Mouse (Mus musculus) CH12.LX (cell line): ENCODE data around the gene Tbx10.

Experiments used
- BHLHE40 ChIP-seq: IDR thresholded peaks from 2 replicates; pipeline ENCODE4 v1.6.1; 2011; ENCODE audit warnings: mild to moderate bottlenecking, low read depth, low read length, improper control_type of control experiment
- CHD2 ChIP-seq: IDR thresholded peaks from 2 replicates; pipeline ENCODE4 v1.6.1; 2011; ENCODE audit warnings: low read length, improper control_type of control experiment
- CTCF ChIP-seq, 2 experiments: IDR thresholded peaks in 1 of 2; conservative IDR thresholded peaks in 1 of 2; 2 replicates each; pipeline ENCODE4 v1.5.1; 2011 to 2012; ENCODE audit warnings: low read depth in 2 of 2, low read length in 2 of 2, improper control_type of control experiment in 1 of 2, inconsistent platforms in 1 of 2, mild to moderate bottlenecking in 1 of 2, moderate library complexity in 1 of 2
- ELF1 ChIP-seq: IDR thresholded peaks from 2 replicates; pipeline ENCODE4 v1.6.1; 2014; ENCODE audit warnings: low read depth, mild to moderate bottlenecking, inconsistent platforms, low read length, improper control_type of control experiment
- GABPA ChIP-seq: IDR thresholded peaks from 2 replicates; pipeline ENCODE4 v1.6.1; 2012; ENCODE audit warnings: low read depth, low read length, improper control_type of control experiment, inconsistent platforms; ENCODE audit not compliant: insufficient replicate concordance
- HCFC1 ChIP-seq: IDR thresholded peaks from 2 replicates; pipeline ENCODE4 v1.6.1; 2012; ENCODE audit warnings: low read depth, mild to moderate bottlenecking, inconsistent platforms, low read length, improper control_type of control experiment
- JUN ChIP-seq: IDR thresholded peaks from 2 replicates; pipeline ENCODE4 v1.6.1; 2011; ENCODE audit warnings: low read depth, mild to moderate bottlenecking, low read length, improper control_type of control experiment, moderate library complexity; ENCODE audit not compliant: insufficient read depth
- KAT2A ChIP-seq: IDR thresholded peaks from 2 replicates; pipeline ENCODE4 v1.6.1; 2012; ENCODE audit warnings: low read length, improper control_type of control experiment, inconsistent platforms; ENCODE audit not compliant: insufficient replicate concordance
- PAX5 ChIP-seq: IDR thresholded peaks from 2 replicates; pipeline ENCODE4 v1.6.1; 2012; ENCODE audit warnings: low read length, inconsistent platforms, mixed read lengths
- POLR2A ChIP-seq: IDR thresholded peaks from 2 replicates; pipeline ENCODE4 v1.6.1; 2011; ENCODE audit warnings: low read depth, mild to moderate bottlenecking, improper control_type of control experiment, low read length
- RCOR1 ChIP-seq: conservative IDR thresholded peaks from 2 replicates; pipeline ENCODE4 v1.6.1; 2012; ENCODE audit warnings: low read depth, mild to moderate bottlenecking, inconsistent platforms, low read length, improper control_type of control experiment
- TBP ChIP-seq: conservative IDR thresholded peaks from 2 replicates; pipeline ENCODE4 v1.6.1; 2011; ENCODE audit warnings: low read depth, low read length, improper control_type of control experiment
- USF1 ChIP-seq: IDR thresholded peaks from 2 replicates; pipeline ENCODE4 v1.6.1; 2014; ENCODE audit warnings: low read depth, mild to moderate bottlenecking, inconsistent platforms, low read length, improper control_type of control experiment
- ZNF384 ChIP-seq: IDR thresholded peaks from 2 replicates; pipeline ENCODE4 v1.6.1; 2012; ENCODE audit warnings: low read depth, low read length, improper control_type of control experiment, inconsistent platforms

GRCm38 (mm10) chr19:4033298-4033697, 40.7 kb downstream of the Tbx10 start:
- TF ChIP-seq CTCF (conservative IDR thresholded peaks at IDR 0.05 in 1 of 2, IDR thresholded peaks at IDR 0.05 in 1 of 2; ENCODE audit: low read depth in 2 of 2, low read length in 2 of 2) (no peak), KAT2A (no peak), POLR2A (no peak), GABPA (no peak), TBP (no peak), CHD2 (no peak), ELF1 (no peak), RCOR1 (no peak), HCFC1 (no peak), JUN (no peak), PAX5 (no peak), ZNF384 (no peak), USF1 (no peak), BHLHE40 (no peak)
